Mouse (Mus musculus) E14TG2a.4 (cell line): Measurements from ENCODE around the gene Cux2.

ENCODE experiments used
- H3K27me3 ChIP-seq: 2 replicates; pipeline ENCODE4 v1.6.1; 2014; ENCODE audit warnings: low read length, control low read depth; ENCODE audit not compliant: insufficient read depth
- H3K36me3 ChIP-seq: 2 replicates; pipeline ENCODE4 v1.6.1; 2014; ENCODE audit warnings: low read length, control low read depth; ENCODE audit not compliant: insufficient read depth
- H3K4me1 ChIP-seq: replicated peaks from 2 replicates; pipeline ENCODE4 v1.6.1; 2014; ENCODE audit warnings: low read depth, low read length, control low read depth
- H3K4me3 ChIP-seq: replicated peaks from 2 replicates; pipeline ENCODE4 v1.5.1; 2014; ENCODE audit warnings: mild to moderate bottlenecking, low read length
- H3K9me3 ChIP-seq: 2 replicates; pipeline ENCODE4 v1.6.1; 2014; ENCODE audit warnings: low read length, control low read depth
- CTCF ChIP-seq: conservative IDR thresholded peaks from 2 replicates; pipeline ENCODE4 v1.5.1; 2014; ENCODE audit warnings: low read length
- NANOG ChIP-seq: IDR thresholded peaks from 2 replicates; pipeline ENCODE4 v1.6.1; 2014; ENCODE audit warnings: borderline replicate concordance, low read length, mixed read lengths
- POU5F1 ChIP-seq: IDR thresholded peaks from 2 replicates; pipeline ENCODE4 v1.6.1; 2014; ENCODE audit warnings: low read length, borderline replicate concordance

The Cux2 gene

GRCm38 (mm10) chr5:121815867-121816380 lies 234.0 kb downstream of the Cux2 start:
- peaks cover 79% of the 10 kb centered on the region for H3K4me1 ChIP-seq
- no peak overlapping the region for H3K4me3 ChIP-seq
- H3K27me3 ChIP-seq = no peaks in the 10 kb centered on the region
- TF ChIP-seq NANOG (no peak), POU5F1 (no peak)
- H3K9me3 ChIP-seq = no peaks in the 10 kb centered on the region
- peaks cover 100% of the 10 kb centered on the region for H3K36me3 ChIP-seq

- H3K4me3 ChIP-seq = no peak overlapping the region
- peaks cover 100% of the 10 kb centered on the region for H3K36me3 ChIP-seq
- H3K9me3 ChIP-seq = no peaks in the 10 kb centered on the region
- no peaks in the 10 kb centered on the region for H3K27me3 ChIP-seq
- TF ChIP-seq NANOG = no peak
- TF ChIP-seq CTCF = peak; percentile 51
- H3K4me1 ChIP-seq = peaks cover 82% of the 10 kb centered on the region
These were observed 234.8 kb downstream of the Cux2 start for GRCm38 (mm10) chr5:121815067-121815466.

GRCm38 (mm10) chr5:121813744-121814143 lies 236.2 kb downstream of the Cux2 start:
- TF ChIP-seq POU5F1 (no peak), NANOG (no peak), CTCF (no peak)
- Histone ChIP-seq H3K4me3 (peak overlapping the region; percentile 56), H3K36me3 (peaks cover 95% of the 10 kb centered on the region), H3K27me3 (no peaks in the 10 kb centered on the region), H3K9me3 (no peaks in the 10 kb centered on the region), H3K4me1 (peaks cover 76% of the 10 kb centered on the region)

- no peak for TF ChIP-seq CTCF
- TF ChIP-seq NANOG = no peak
- no peak for TF ChIP-seq POU5F1
- peaks cover 93% of the 10 kb centered on the region for H3K36me3 ChIP-seq
- peak overlapping the region; percentile 56 for H3K4me3 ChIP-seq
- peaks cover 65% of the 10 kb centered on the region for H3K4me1 ChIP-seq
- H3K9me3 ChIP-seq = no peaks in the 10 kb centered on the region
- H3K27me3 ChIP-seq = no peaks in the 10 kb centered on the region
These were observed 237.2 kb downstream of the Cux2 start for GRCm38 (mm10) chr5:121812526-121813243.

- no peaks in the 10 kb centered on the region for H3K9me3 ChIP-seq
- no peaks in the 10 kb centered on the region for H3K27me3 ChIP-seq
- no peak overlapping the region for H3K4me3 ChIP-seq
- TF ChIP-seq CTCF (no peak), NANOG (no peak), POU5F1 (no peak)
- peaks cover 93% of the 10 kb centered on the region for H3K36me3 ChIP-seq
- H3K4me1 ChIP-seq = peaks cover 74% of the 10 kb centered on the region
These were observed 238.4 kb downstream of the Cux2 start for GRCm38 (mm10) chr5:121811485-121811931.

- H3K9me3 ChIP-seq = no peaks in the 10 kb centered on the region
- TF ChIP-seq POU5F1 = no peak
- TF ChIP-seq NANOG = no peak
- TF ChIP-seq CTCF = no peak
- no peak overlapping the region for H3K4me3 ChIP-seq
- H3K27me3 ChIP-seq = no peaks in the 10 kb centered on the region
- H3K4me1 ChIP-seq = peaks cover 76% of the 10 kb centered on the region
- H3K36me3 ChIP-seq = peaks cover 93% of the 10 kb centered on the region
These were observed 239.4 kb downstream of the Cux2 start for GRCm38 (mm10) chr5:121810331-121811151.

- TF ChIP-seq CTCF (no peak), POU5F1 (no peak), NANOG (no peak)
- H3K4me3 ChIP-seq = no peak overlapping the region
- peaks cover 68% of the 10 kb centered on the region for H3K4me1 ChIP-seq
- peaks cover 92% of the 10 kb centered on the region for H3K36me3 ChIP-seq
- no peaks in the 10 kb centered on the region for H3K27me3 ChIP-seq
- H3K9me3 ChIP-seq = no peaks in the 10 kb centered on the region
These were observed 240.2 kb downstream of the Cux2 start for GRCm38 (mm10) chr5:121809667-121810224.

GRCm38 (mm10) chr5:121808202-121808601 lies 241.7 kb downstream of the Cux2 start:
- H3K9me3 ChIP-seq = no peaks in the 10 kb centered on the region
- peaks cover 92% of the 10 kb centered on the region for H3K36me3 ChIP-seq
- no peaks in the 10 kb centered on the region for H3K27me3 ChIP-seq
- TF ChIP-seq CTCF (no peak), NANOG (no peak), POU5F1 (no peak)
- peaks cover 54% of the 10 kb centered on the region for H3K4me1 ChIP-seq
- no peak overlapping the region for H3K4me3 ChIP-seq

- Histone ChIP-seq H3K4me1 (peaks cover 44% of the 10 kb centered on the region), H3K27me3 (no peaks in the 10 kb centered on the region), H3K9me3 (no peaks in the 10 kb centered on the region), H3K4me3 (no peak overlapping the region), H3K36me3 (peaks cover 92% of the 10 kb centered on the region)
- TF ChIP-seq POU5F1 = no peak
- TF ChIP-seq CTCF = no peak
- TF ChIP-seq NANOG = no peak
These were observed 242.7 kb downstream of the Cux2 start for GRCm38 (mm10) chr5:121807186-121807585.
